Mouse (Mus musculus) embryo, embryonic 11.5 days (tissue): ENCODE results near the gene Hlcs.

Experiments
- DNase-seq: peaks from one replicate; pipeline ENCODE4 v3.0.0-alpha.2; 2012; ENCODE audit warnings: low read depth, low spot score

Gene Hlcs

GRCm38 (mm10) chr16:94162000-94162399 is 151.4 kb downstream of the Hlcs start:
- no peak for DNase-seq

GRCm38 (mm10) chr16:94157819-94158218 is 155.6 kb downstream of the Hlcs start:
- DNase-seq, result no peak

GRCm38 (mm10) chr16:94155041-94155653 is 158.2 kb downstream of the Hlcs start:
- no peak for DNase-seq

GRCm38 (mm10) chr16:94150125-94151103 is 163.0 kb downstream of the Hlcs start:
- DNase-seq, result no peak

- DNase-seq, result no peak
Measured at GRCm38 (mm10) chr16:94148139-94148538, 165.2 kb downstream of the Hlcs start.

GRCm38 (mm10) chr16:94143325-94143724 is 170.0 kb downstream of the Hlcs start:
- DNase-seq, result no peak

GRCm38 (mm10) chr16:94140746-94141145 is 172.6 kb downstream of the Hlcs start:
- DNase-seq, result no peak

GRCm38 (mm10) chr16:94134218-94134617 is 179.2 kb downstream of the Hlcs start:
- no peak for DNase-seq

- no peak for DNase-seq
Measured at GRCm38 (mm10) chr16:94128236-94128835, 185.0 kb downstream of the Hlcs start.

- no peak for DNase-seq
Measured at GRCm38 (mm10) chr16:94126200-94126599, 187.2 kb downstream of the Hlcs start.

GRCm38 (mm10) chr16:94125172-94125981 is 188.0 kb downstream of the Hlcs start:
- DNase-seq, result no peak

- DNase-seq, result no peak
Measured at GRCm38 (mm10) chr16:94123247-94123646, 190.1 kb downstream of the Hlcs start.

- DNase-seq, result no peak
Measured at GRCm38 (mm10) chr16:94122347-94122746, 191.0 kb downstream of the Hlcs start.

- DNase-seq, result no peak
Measured at GRCm38 (mm10) chr16:94118394-94118793, 195.0 kb downstream of the Hlcs start.

GRCm38 (mm10) chr16:94117333-94117732 is 196.0 kb downstream of the Hlcs start:
- DNase-seq, result no peak

- no peak for DNase-seq
Measured at GRCm38 (mm10) chr16:94114693-94115092, 198.7 kb downstream of the Hlcs start.

GRCm38 (mm10) chr16:94113160-94113559 is 200.2 kb downstream of the Hlcs start:
- no peak for DNase-seq

GRCm38 (mm10) chr16:94097724-94098455 is 215.5 kb downstream of the Hlcs start:
- DNase-seq, result no peak

GRCm38 (mm10) chr16:94096479-94096878 is 216.9 kb downstream of the Hlcs start:
- DNase-seq, result no peak

- DNase-seq, result no peak
Measured at GRCm38 (mm10) chr16:94095109-94095822, 218.1 kb downstream of the Hlcs start.
